Mouse (Mus musculus) limb, embryonic 14.5 days (tissue): Measurements from ENCODE around the gene Hs3st4. TPM values are rescaled to one million over a fixed set of nuclear protein-coding genes. Genes with fewer than 3 reads are reported as not detected.

Experiments
- ATAC-seq: fragments of 200-750 bp; cut with Nextera tagmentation; 2 replicates; pipeline ENCODE4 v1.8.0; 2017; ENCODE audit warnings: low read depth, moderate number of reproducible peaks, moderate TSS enrichment; ENCODE audit not compliant: low FRiP score
- DNase-seq: peaks from one replicate; pipeline ENCODE4 v3.0.0-alpha.2; 2015; ENCODE audit warnings: low spot score
- H3K27ac ChIP-seq: fragments of 300-500 bp; sonication (generic); replicated peaks from 2 replicates; pipeline ENCODE4 v1.5.1; 2014; ENCODE audit warnings: low read depth, mild to moderate bottlenecking, low read length, moderate library complexity, mixed read lengths
- H3K27me3 ChIP-seq: fragments of 300-500 bp; sonication (generic); 2 replicates; pipeline ENCODE4 v1.6.1; 2014; ENCODE audit warnings: low read length, mixed read lengths; ENCODE audit not compliant: control insufficient read depth, insufficient read depth
- H3K36me3 ChIP-seq: fragments of 300-500 bp; sonication (generic); 2 replicates; pipeline ENCODE4 v1.6.1; 2014; ENCODE audit warnings: mild to moderate bottlenecking, low read length, moderate library complexity, mixed read lengths; ENCODE audit not compliant: control insufficient read depth, insufficient read depth
- H3K4me1 ChIP-seq: fragments of 300-500 bp; sonication (generic); 2 replicates; pipeline ENCODE4 v1.6.1; 2014; ENCODE audit warnings: antibody characterized with exemption, low read length, mixed read lengths; ENCODE audit not compliant: control insufficient read depth, insufficient read depth
- H3K4me2 ChIP-seq: fragments of 300-500 bp; sonication (generic); replicated peaks from 2 replicates; pipeline ENCODE4 v1.6.1; 2014; ENCODE audit warnings: low read depth, mild to moderate bottlenecking, low read length, moderate library complexity; ENCODE audit not compliant: severe bottlenecking
- H3K4me3 ChIP-seq: fragments of 300-500 bp; sonication (generic); replicated peaks from 2 replicates; pipeline ENCODE4 v1.5.1; 2014; ENCODE audit warnings: low read length
- H3K9ac ChIP-seq: fragments of 300-500 bp; sonication (generic); 2 replicates; pipeline ENCODE4 v1.6.1; 2014; ENCODE audit warnings: mild to moderate bottlenecking, low read depth, low read length, moderate library complexity; ENCODE audit not compliant: severe bottlenecking
- H3K9me3 ChIP-seq: fragments of 300-500 bp; sonication (generic); 2 replicates; pipeline ENCODE4 v1.6.1; 2016; ENCODE audit warnings: low read length; ENCODE audit not compliant: control insufficient read depth
- POLR2A ChIP-seq: fragments of 200-500 bp; IDR thresholded peaks from 2 replicates; pipeline ENCODE4 v1.8.0; 2012; ENCODE audit warnings: inconsistent platforms, mild to moderate bottlenecking, moderate library complexity, borderline replicate concordance; ENCODE audit not compliant: insufficient read depth, insufficient read length; ENCODE audit errors: extremely low read depth
- WGBS: fragments of 180-500 bp; shearing (Covaris S2); extraction: QIAGEN DNeasy Blood & Tissue Kit; methylation state at CpG from one replicate; pipeline ENCODE4 v1.1.7; 2014; 5-methylcytosine and 5-hydroxymethylcytosine counted together
- polyA plus RNA-seq, 2 experiments: library from polyadenylated mRNA; depleted of rRNA in 1 of 2; stranded (reverse) in 1 of 2; unstranded in 1 of 2; fragments of >200 nt; fragmentation: Nextera tagmentation in 1 of 2; extraction: Ambion mirVana in 1 of 2; gene quantifications; 2 replicates each; pipeline versions ENCODE4 v1.2.1 to v1.2.3; 2012 to 2014

The Hs3st4 gene
- polyA plus RNA-seq, 2 experiments, result 0.56 to 0.77 TPM

DNA sequence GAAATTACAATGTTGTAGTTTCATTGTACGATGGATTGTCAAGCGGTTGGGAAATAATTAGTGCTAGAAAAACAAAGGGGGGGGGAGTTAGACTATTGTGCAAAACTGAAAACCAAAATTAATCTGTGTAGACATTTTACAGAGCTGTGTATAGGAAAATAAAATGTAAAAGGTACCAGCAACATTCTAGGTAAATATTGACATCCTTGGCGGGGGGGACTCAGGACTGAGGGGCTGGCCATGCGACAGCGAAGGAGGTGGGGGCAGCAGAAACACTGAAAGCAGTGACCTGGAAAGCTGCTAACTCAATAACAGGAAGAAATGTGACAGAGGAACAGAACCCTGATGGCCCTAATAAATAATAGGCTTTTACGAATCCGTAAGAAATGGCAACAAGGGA is 7.2 kb upstream of the Hs3st4 start:
- H3K4me2 ChIP-seq, result no peak overlapping the region
- no peaks in the 10 kb centered on the region for H3K36me3 ChIP-seq
- H3K9me3 ChIP-seq, result no peaks in the 10 kb centered on the region
- no peak for ATAC-seq
- 53% methylated on average over 7 of the region's 7 CpGs for WGBS
- no peak for TF ChIP-seq POLR2A
- no peak overlapping the region for H3K9ac ChIP-seq
- no peak for DNase-seq
- no peak overlapping the region for H3K27ac ChIP-seq
- H3K27me3 ChIP-seq, result 0 out of 2 replicates have a peak, but pooled peaks cover 8% of the 10 kb centered on the region
- H3K4me1 ChIP-seq, result no peaks in the 10 kb centered on the region
- no peak overlapping the region for H3K4me3 ChIP-seq

DNA sequence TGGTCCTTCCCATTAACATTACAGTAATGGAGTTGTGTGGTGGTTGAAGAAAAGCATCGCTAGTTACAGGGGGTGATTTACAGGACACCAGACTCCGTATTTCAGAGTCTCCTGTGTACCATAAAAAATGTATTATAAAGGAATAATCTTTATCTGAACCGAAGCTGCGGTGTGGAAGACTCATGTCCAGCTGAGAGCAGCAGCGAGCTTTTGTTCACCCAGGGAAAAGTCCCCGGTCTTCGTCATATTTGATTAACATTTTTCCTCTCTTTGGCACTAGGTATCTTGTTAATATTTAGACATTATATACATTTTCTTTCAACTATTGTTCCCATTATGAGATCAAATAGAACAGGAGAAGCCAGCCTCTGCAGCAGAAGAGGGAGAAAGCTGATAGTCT is 1.2 kb upstream of the Hs3st4 start:
- Histone ChIP-seq H3K9ac (no peak overlapping the region), H3K4me2 (no peak overlapping the region), H3K27ac (no peak overlapping the region), H3K36me3 (no peaks in the 10 kb centered on the region), H3K4me3 (no peak overlapping the region), H3K27me3 (peaks cover 65% of the 10 kb centered on the region), H3K4me1 (peaks cover 4% of the 10 kb centered on the region; the same call in 1 of the 2 replicates), H3K9me3 (no peaks in the 10 kb centered on the region)
- no peak for TF ChIP-seq POLR2A
- DNase-seq (no peak), ATAC-seq (no peak)
- WGBS, result 38% methylated on average over 7 of the region's 7 CpGs

DNA sequence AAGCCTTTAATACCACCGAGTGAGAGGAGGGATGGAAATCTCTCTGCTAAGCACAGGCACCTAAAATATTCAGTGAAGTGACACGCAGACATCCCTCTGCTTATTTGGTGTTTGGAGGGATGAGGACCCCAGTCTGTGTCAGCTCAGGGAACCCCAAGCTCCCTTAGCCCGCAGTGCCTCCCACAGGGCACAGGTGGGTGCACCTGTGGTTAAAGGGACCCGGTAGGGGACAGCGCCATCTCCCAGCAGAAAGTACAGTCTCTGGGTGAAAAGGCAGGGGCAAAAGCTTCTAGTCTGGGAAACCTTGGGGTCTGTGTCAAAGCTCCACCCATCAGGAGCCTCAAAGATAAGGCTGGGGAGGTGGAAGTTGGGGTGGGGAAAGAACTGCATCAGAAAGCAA is 659 bp upstream of the Hs3st4 start:
- Histone ChIP-seq H3K36me3 (no peaks in the 10 kb centered on the region), H3K4me1 (peaks cover 4% of the 10 kb centered on the region; the same call in 1 of the 2 replicates), H3K27ac (no peak overlapping the region), H3K9me3 (no peaks in the 10 kb centered on the region), H3K4me2 (peak overlapping the region; percentile 97), H3K9ac (no peak overlapping the region), H3K27me3 (peaks cover 69% of the 10 kb centered on the region), H3K4me3 (peak overlapping the region; percentile 57)
- ATAC-seq (no peak), DNase-seq (no peak)
- 3% methylated on average over 5 of the region's 5 CpGs for WGBS
- TF ChIP-seq POLR2A, result no peak

DNA sequence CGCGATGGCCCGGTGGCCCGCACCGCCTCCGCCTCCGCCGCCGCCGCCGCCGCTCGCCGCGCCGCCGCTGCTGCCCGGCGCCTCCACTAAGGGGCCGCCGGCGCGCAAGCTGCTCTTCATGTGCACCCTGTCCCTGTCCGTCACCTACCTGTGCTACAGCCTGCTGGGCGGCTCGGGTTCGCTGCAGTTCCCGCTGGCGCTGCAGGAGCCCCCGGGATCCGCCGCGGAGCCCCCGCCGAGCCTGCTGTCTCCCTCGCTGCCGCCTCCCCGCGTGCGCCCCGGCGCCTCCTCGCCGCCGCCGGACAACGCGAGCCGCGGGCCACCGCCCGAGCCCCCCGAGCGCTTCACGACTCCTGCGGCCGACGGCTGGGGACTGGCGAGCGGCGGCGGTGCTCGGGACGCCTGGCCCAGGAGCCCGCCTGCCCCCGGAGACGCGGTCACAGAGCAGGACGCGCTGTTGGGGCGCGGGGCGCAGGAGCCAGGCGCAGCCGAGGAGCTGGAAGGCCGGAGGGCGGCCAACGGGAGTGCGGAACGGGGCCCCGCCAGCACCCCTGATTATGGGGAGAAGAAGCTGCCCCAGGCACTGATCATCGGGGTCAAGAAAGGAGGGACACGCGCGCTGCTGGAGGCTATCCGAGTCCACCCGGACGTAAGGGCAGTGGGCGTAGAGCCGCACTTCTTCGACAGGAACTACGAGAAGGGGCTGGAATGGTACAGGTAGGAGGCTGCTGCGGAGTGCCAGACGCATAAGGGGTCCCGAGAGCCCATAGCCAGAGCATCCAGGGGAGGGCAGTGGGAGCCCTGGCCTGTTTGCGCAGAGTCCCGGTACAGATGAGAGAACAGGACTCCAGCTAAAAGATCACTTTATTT is 743 bp downstream of the Hs3st4 start:
- H3K27ac ChIP-seq, result no peak overlapping the region
- H3K4me2 ChIP-seq, result peak overlapping the region; percentile 97
- H3K9me3 ChIP-seq, result no peaks in the 10 kb centered on the region
- H3K4me3 ChIP-seq, result peak overlapping the region; percentile 57
- WGBS, result under 1% methylated on average over 47 of the region's 97 CpGs
- H3K9ac ChIP-seq, result peak overlapping the region; percentile 36
- ATAC-seq (0 out of 2 replicates have a peak, but pooled peaks have one; percentile 19), DNase-seq (no peak)
- H3K36me3 ChIP-seq, result no peaks in the 10 kb centered on the region
- no peak for TF ChIP-seq POLR2A
- peaks cover 78% of the 10 kb centered on the region for H3K27me3 ChIP-seq
- peaks cover 4% of the 10 kb centered on the region; the same call in 1 of the 2 replicates for H3K4me1 ChIP-seq

DNA sequence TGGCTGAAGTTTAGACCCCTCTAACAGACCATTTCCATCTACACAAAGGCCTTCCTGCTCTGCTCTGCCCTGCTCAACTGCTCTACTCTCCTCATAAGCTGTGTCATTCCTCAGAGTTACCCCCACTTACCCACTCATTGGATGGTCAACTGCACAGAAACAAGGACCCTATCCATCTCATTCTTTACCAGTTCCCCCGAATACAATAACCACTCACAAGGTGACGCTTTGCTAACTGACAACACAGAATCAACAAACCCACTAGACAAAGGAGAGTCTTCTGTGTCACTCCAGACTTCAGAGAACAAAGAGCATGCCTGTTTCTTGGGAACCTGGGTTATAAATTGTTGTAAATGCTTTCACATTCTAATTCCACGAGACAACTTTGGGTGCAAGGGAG is 9.5 kb downstream of the Hs3st4 start:
- DNase-seq, result no peak
- Histone ChIP-seq H3K27me3 (0 out of 2 replicates have a peak, but pooled peaks cover 8% of the 10 kb centered on the region), H3K36me3 (no peaks in the 10 kb centered on the region), H3K4me3 (no peak overlapping the region), H3K4me2 (no peak overlapping the region), H3K9ac (no peak overlapping the region), H3K9me3 (no peaks in the 10 kb centered on the region), H3K27ac (no peak overlapping the region), H3K4me1 (no peaks in the 10 kb centered on the region)
- no peak for TF ChIP-seq POLR2A
- 88% methylated on average over 3 of the region's 3 CpGs for WGBS
- no peak for ATAC-seq

DNA sequence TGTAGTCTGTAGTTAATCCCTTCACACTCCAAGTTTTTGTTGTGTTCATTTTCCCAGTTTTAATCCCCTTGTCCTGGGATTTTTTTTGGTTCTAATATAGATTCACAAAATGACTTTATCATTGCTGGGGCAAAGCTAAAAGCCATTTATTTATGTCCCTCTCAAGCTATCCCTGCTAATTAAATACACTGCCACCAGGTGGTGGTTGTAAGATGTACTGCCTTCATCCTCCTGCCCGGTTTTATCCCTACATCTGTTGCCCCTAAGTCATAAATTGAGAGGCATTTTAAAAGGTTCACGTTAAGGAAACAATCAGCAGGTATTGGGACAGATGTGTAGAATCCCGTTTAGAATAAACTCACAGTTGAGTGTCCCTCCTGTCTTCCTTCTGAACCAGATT is 14.6 kb downstream of the Hs3st4 start:
- WGBS, result 12% methylated on average over 3 of the region's 3 CpGs
- no peak overlapping the region for H3K4me2 ChIP-seq
- no peak for TF ChIP-seq POLR2A
- H3K27me3 ChIP-seq, result no peaks in the 10 kb centered on the region
- no peaks in the 10 kb centered on the region for H3K9me3 ChIP-seq
- DNase-seq (no peak), ATAC-seq (no peak)
- no peak overlapping the region for H3K27ac ChIP-seq
- H3K9ac ChIP-seq, result no peak overlapping the region
- no peaks in the 10 kb centered on the region for H3K4me1 ChIP-seq
- H3K4me3 ChIP-seq, result no peak overlapping the region
- no peaks in the 10 kb centered on the region for H3K36me3 ChIP-seq
